Mouse (Mus musculus): ENCODE measurements around the gene Cfap57. TPM values are rescaled to one million over a fixed set of nuclear protein-coding genes. Genes with fewer than 3 reads are reported as not detected.

The Cfap57 gene
- polyA plus RNA-seq, 1 experiment from 2014 or later = 2.3 TPM

DNA sequence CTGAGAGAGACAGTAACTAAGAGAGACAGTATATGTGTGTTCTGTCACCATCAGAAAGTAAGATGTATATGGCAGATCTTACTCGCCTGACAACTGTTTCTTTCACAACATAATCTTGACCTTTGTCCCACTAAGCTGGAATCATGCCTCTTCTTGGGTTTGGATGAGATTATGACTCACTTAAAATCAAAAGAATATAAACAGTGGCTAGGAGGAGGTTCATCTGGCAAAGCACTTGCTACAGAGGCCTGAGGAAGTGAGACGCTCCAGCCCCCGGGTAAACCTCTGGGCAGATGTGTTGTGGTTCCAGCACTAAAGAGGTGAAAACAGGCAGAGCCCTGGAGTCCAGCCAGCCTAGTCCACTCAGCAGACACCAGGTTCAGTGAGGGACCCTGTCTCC, 115.0 kb downstream of the Cfap57 start:
- no peak overlapping the region for H3K9ac ChIP-seq
- no peak overlapping the region for H3K4me3 ChIP-seq
- ATAC-seq (ENCODE audit: low FRiP score) = no peak
- no peaks in the 10 kb centered on the region for H3K9me3 ChIP-seq
- no peaks in the 10 kb centered on the region for H3K36me3 ChIP-seq
- WGBS = 91% methylated on average over 3 of the region's 3 CpGs
- no peak overlapping the region for H3K27ac ChIP-seq
- H3K27me3 ChIP-seq = no peaks in the 10 kb centered on the region
- H3K4me1 ChIP-seq (replicated peaks) = no peaks in the 10 kb centered on the region
- H3K4me2 ChIP-seq = no peak overlapping the region

Other genes starting within 250 kb of the Cfap57 start
- 10.6 and 10.9 TPM in 2 replicates for gene Szt2, start 211.5 kb downstream of the Cfap57 start, polyA plus RNA-seq (2015; fragmentation: Nextera tagmentation; extraction: Ambion mirVana)
- gene Med8, start 211.4 kb downstream of the Cfap57 start, polyA plus RNA-seq (2015; fragmentation: Nextera tagmentation; extraction: Ambion mirVana) = 118 and 124 TPM in 2 replicates
- 32.9 and 33.3 TPM in 2 replicates for gene Elovl1, start 192.7 kb downstream of the Cfap57 start, polyA plus RNA-seq (2015; fragmentation: Nextera tagmentation; extraction: Ambion mirVana)
- gene Cdc20, start 183.4 kb downstream of the Cfap57 start, polyA plus RNA-seq (2015; fragmentation: Nextera tagmentation; extraction: Ambion mirVana) = 56.1 and 66.8 TPM in 2 replicates
- 0.26 and 0.32 TPM in 2 replicates for gene Mpl, start 163.3 kb downstream of the Cfap57 start, polyA plus RNA-seq (2015; fragmentation: Nextera tagmentation; extraction: Ambion mirVana)
- 17.7 and 18.7 TPM in 2 replicates for gene Tie1, start 130.7 kb downstream of the Cfap57 start, polyA plus RNA-seq (2015; fragmentation: Nextera tagmentation; extraction: Ambion mirVana)
- gene 2610528J11Rik, start 93.8 kb downstream of the Cfap57 start, polyA plus RNA-seq (2015; fragmentation: Nextera tagmentation; extraction: Ambion mirVana) = not detected in 2 replicates
- gene Tmem125, start 76.7 kb downstream of the Cfap57 start, polyA plus RNA-seq (2015; fragmentation: Nextera tagmentation; extraction: Ambion mirVana) = 0.12 and 0.13 TPM in 2 replicates
- 106 and 121 TPM in 2 replicates for gene Ebna1bp2, start within 50 bp of the Cfap57 start, polyA plus RNA-seq (2015; fragmentation: Nextera tagmentation; extraction: Ambion mirVana)
- gene Olfr62, start 38.2 kb upstream of the Cfap57 start, polyA plus RNA-seq (2015; fragmentation: Nextera tagmentation; extraction: Ambion mirVana) = not detected in 2 replicates
- gene Olfr1342, start 72.0 kb upstream of the Cfap57 start, polyA plus RNA-seq (2015; fragmentation: Nextera tagmentation; extraction: Ambion mirVana) = not detected in 2 replicates
- not detected in 2 replicates for gene Olfr1341, start 82.7 kb upstream of the Cfap57 start, polyA plus RNA-seq (2015; fragmentation: Nextera tagmentation; extraction: Ambion mirVana)
- not detected in 2 replicates for gene Olfr1340, start 99.4 kb upstream of the Cfap57 start, polyA plus RNA-seq (2015; fragmentation: Nextera tagmentation; extraction: Ambion mirVana)
- gene Olfr1339, start 111.4 kb upstream of the Cfap57 start, polyA plus RNA-seq (2015; fragmentation: Nextera tagmentation; extraction: Ambion mirVana) = not detected in 2 replicates
- gene Olfr1338, start 138.0 kb upstream of the Cfap57 start, polyA plus RNA-seq (2015; fragmentation: Nextera tagmentation; extraction: Ambion mirVana) = not detected in 2 replicates
- gene Olfr1337, start 161.8 kb upstream of the Cfap57 start, polyA plus RNA-seq (2015; fragmentation: Nextera tagmentation; extraction: Ambion mirVana) = not detected in 2 replicates
- gene Olfr1335, start 189.2 kb upstream of the Cfap57 start, polyA plus RNA-seq (2015; fragmentation: Nextera tagmentation; extraction: Ambion mirVana) = not detected in 2 replicates
- not detected in 2 replicates for gene Olfr1333, start 215.5 kb upstream of the Cfap57 start, polyA plus RNA-seq (2015; fragmentation: Nextera tagmentation; extraction: Ambion mirVana)
- not detected in 2 replicates for gene Olfr1331, start 243.9 kb upstream of the Cfap57 start, polyA plus RNA-seq (2015; fragmentation: Nextera tagmentation; extraction: Ambion mirVana)